Mouse (Mus musculus) intestine, embryonic 16.5 days (tissue): ENCODE measurements around the gene Ccl12. TPM values are rescaled to one million over a fixed set of nuclear protein-coding genes. Genes with fewer than 3 reads are reported as not detected.

Experiments
- ATAC-seq: fragments of 200-750 bp; cut with Nextera tagmentation; 2 replicates; pipeline ENCODE4 v1.8.0; 2017; ENCODE audit warnings: moderate TSS enrichment, moderate library complexity
- H3K27ac ChIP-seq: fragments of 300-500 bp; sonication (generic); 2 replicates; pipeline ENCODE4 v1.5.1; 2014; ENCODE audit warnings: mild to moderate bottlenecking, low read length
- H3K27me3 ChIP-seq: fragments of 300-500 bp; sonication (generic); replicated peaks from 2 replicates; pipeline ENCODE4 v1.6.1; 2014; ENCODE audit warnings: low read length, control low read depth, mixed read lengths; ENCODE audit not compliant: control insufficient read depth, insufficient read depth
- H3K36me3 ChIP-seq: fragments of 300-500 bp; sonication (generic); 2 replicates; pipeline ENCODE4 v1.6.1; 2014; ENCODE audit warnings: low read length, control low read depth; ENCODE audit not compliant: control insufficient read depth, insufficient read depth
- H3K4me1 ChIP-seq: fragments of 300-500 bp; sonication (generic); 2 replicates; pipeline ENCODE4 v1.6.1; 2014; ENCODE audit warnings: low read length, control low read depth, mixed read lengths; ENCODE audit not compliant: control insufficient read depth, insufficient read depth
- H3K4me2 ChIP-seq: fragments of 300-500 bp; sonication (generic); 2 replicates; pipeline ENCODE4 v1.6.1; 2014; ENCODE audit warnings: low read depth, low read length, control low read depth
- H3K4me3 ChIP-seq: fragments of 300-500 bp; sonication (generic); 2 replicates; pipeline ENCODE4 v1.5.1; 2014; ENCODE audit warnings: mild to moderate bottlenecking, low read length
- H3K9ac ChIP-seq: fragments of 300-500 bp; sonication (generic); 2 replicates; pipeline ENCODE4 v1.6.1; 2014; ENCODE audit warnings: low read depth, low read length
- H3K9me3 ChIP-seq: fragments of 300-500 bp; sonication (generic); 2 replicates; pipeline ENCODE4 v1.6.1; 2016; ENCODE audit warnings: low read length, control low read depth; ENCODE audit not compliant: control insufficient read depth
- WGBS: fragments of 180-500 bp; shearing (Covaris S2); extraction: QIAGEN DNeasy Blood & Tissue Kit; methylation state at CpG from one replicate; pipeline ENCODE4 v1.1.7; 2014; 5-methylcytosine and 5-hydroxymethylcytosine counted together
- polyA plus RNA-seq: library from polyadenylated mRNA; unstranded; fragments of >200 nt; fragmentation: Nextera tagmentation; extraction: Ambion mirVana; gene quantifications from 2 replicates; pipeline ENCODE4 v1.2.1, GENCODE M21; 2015

Ccl12 gene
- polyA plus RNA-seq, 1 experiment from 2014 or later = 1.4 TPM

- no peak for ATAC-seq
- H3K4me2 ChIP-seq = no peak overlapping the region
- no peaks in the 10 kb centered on the region for H3K27me3 ChIP-seq
- no peak overlapping the region for H3K9ac ChIP-seq
- WGBS = 72% methylated on average over 3 of the region's 3 CpGs
- H3K9me3 ChIP-seq = no peaks in the 10 kb centered on the region
- no peak overlapping the region for H3K4me3 ChIP-seq
- no peak overlapping the region for H3K27ac ChIP-seq
- no peaks in the 10 kb centered on the region for H3K4me1 ChIP-seq
- H3K36me3 ChIP-seq = no peaks in the 10 kb centered on the region
Observed at GRCm38 (mm10) chr11:82116041-82116440, 14.4 kb downstream of the Ccl12 start.

- 82% methylated on average over 1 of the region's 1 CpGs for WGBS
- no peaks in the 10 kb centered on the region for H3K9me3 ChIP-seq
Observed at GRCm38 (mm10) chr11:82132977-82133376, 31.3 kb downstream of the Ccl12 start.

GRCm38 (mm10) chr11:82136196-82136595, 34.6 kb downstream of the Ccl12 start:
- Histone ChIP-seq H3K4me1 (peaks cover 3% of the 10 kb centered on the region; the same call in 1 of the 2 replicates), H3K4me2 (no peak overlapping the region), H3K9ac (no peak overlapping the region), H3K4me3 (no peak overlapping the region), H3K36me3 (no peaks in the 10 kb centered on the region), H3K9me3 (no peaks in the 10 kb centered on the region), H3K27me3 (no peaks in the 10 kb centered on the region), H3K27ac (no peak overlapping the region)
- WGBS = 91% methylated on average over 2 of the region's 2 CpGs
- ATAC-seq = no peak

More at GRCm38 (mm10) chr11:82132977-82133376, 31.3 kb downstream of the Ccl12 start:
- ATAC-seq = no peak
- Histone ChIP-seq H3K4me1 (no peaks in the 10 kb centered on the region), H3K4me3 (no peak overlapping the region), H3K36me3 (no peaks in the 10 kb centered on the region), H3K9ac (no peak overlapping the region), H3K27ac (no peak overlapping the region), H3K4me2 (no peak overlapping the region), H3K27me3 (no peaks in the 10 kb centered on the region)

- Histone ChIP-seq H3K4me2 (no peak overlapping the region), H3K36me3 (no peaks in the 10 kb centered on the region), H3K4me1 (peaks cover 3% of the 10 kb centered on the region; the same call in 1 of the 2 replicates), H3K9ac (no peak overlapping the region), H3K9me3 (no peaks in the 10 kb centered on the region), H3K27ac (peak overlapping the region; percentile 73), H3K27me3 (no peaks in the 10 kb centered on the region), H3K4me3 (no peak overlapping the region)
- 23% methylated on average over 7 of the region's 7 CpGs for WGBS
- peak; percentile 80 for ATAC-seq
Observed at GRCm38 (mm10) chr11:82139492-82140094, 37.9 kb downstream of the Ccl12 start.

Other genes starting within 250 kb of the Ccl12 start
- 0.05 TPM in 1 of 2 replicates, not detected in the other for gene 5530401A14Rik, start 241.2 kb upstream of the Ccl12 start, polyA plus RNA-seq
- gene Asic2, start 133.4 kb upstream of the Ccl12 start, polyA plus RNA-seq = 0.15 and 0.16 TPM in 2 replicates
- 6.7 and 8.3 TPM in 2 replicates for gene Ccl2, start 66.3 kb upstream of the Ccl12 start, polyA plus RNA-seq
- not detected in 2 replicates for gene Gm17268, start 63.3 kb upstream of the Ccl12 start, polyA plus RNA-seq
- gene Ccl7, start 56.1 kb upstream of the Ccl12 start, polyA plus RNA-seq = 3.0 and 3.1 TPM in 2 replicates
- 105 and 109 TPM in 2 replicates for gene Ccl11, start 44.0 kb upstream of the Ccl12 start, polyA plus RNA-seq
- gene Ccl8, start 13.3 kb downstream of the Ccl12 start, polyA plus RNA-seq = 0.40 TPM in 1 of 2 replicates, not detected in the other
- not detected in 2 replicates for gene Ccl1, start 203.8 kb downstream of the Ccl12 start, polyA plus RNA-seq